Mouse (Mus musculus) liver, postnatal 0 days (tissue): Measurements from ENCODE around the gene Rasl10b. TPM values are rescaled to one million over a fixed set of nuclear protein-coding genes. Genes with fewer than 3 reads are reported as not detected.

ENCODE experiments used
- ATAC-seq: fragments of 200-750 bp; cut with Nextera tagmentation; 2 replicates; pipeline ENCODE4 v1.8.0; 2017; ENCODE audit warnings: mild to moderate bottlenecking, moderate library complexity
- DNase-seq: peaks from one replicate; pipeline ENCODE4 v3.0.0-alpha.2; 2016
- H3K27ac ChIP-seq: fragments of 300-500 bp; sonication (generic); 2 replicates; pipeline ENCODE4 v1.5.1; 2014; ENCODE audit warnings: antibody characterized with exemption, moderate library complexity, mild to moderate bottlenecking, low read depth
- H3K27me3 ChIP-seq: fragments of 300-500 bp; sonication (generic); 2 replicates; pipeline ENCODE4 v1.6.1; 2014; ENCODE audit warnings: low read length, control low read depth, mixed read lengths; ENCODE audit not compliant: insufficient read depth
- H3K36me3 ChIP-seq: fragments of 300-500 bp; sonication (generic); replicated peaks from 2 replicates; pipeline ENCODE4 v1.6.1; 2014; ENCODE audit warnings: mild to moderate bottlenecking, control low read depth, low read length, moderate library complexity, mixed read lengths; ENCODE audit not compliant: insufficient read depth
- H3K4me1 ChIP-seq: fragments of 300-500 bp; sonication (generic); 2 replicates; pipeline ENCODE4 v1.6.1; 2014; ENCODE audit warnings: antibody characterized with exemption, mild to moderate bottlenecking, control low read depth; ENCODE audit not compliant: insufficient read depth
- H3K4me2 ChIP-seq: fragments of 300-500 bp; sonication (generic); 2 replicates; pipeline ENCODE4 v1.6.1; 2014; ENCODE audit warnings: low read depth, mild to moderate bottlenecking, low read length, moderate library complexity, mixed read lengths
- H3K4me3 ChIP-seq: fragments of 300-500 bp; sonication (generic); 2 replicates; pipeline ENCODE4 v1.5.1; 2014; ENCODE audit warnings: low read depth, low read length
- H3K9ac ChIP-seq: fragments of 300-500 bp; sonication (generic); replicated peaks from 2 replicates; pipeline ENCODE4 v1.6.1; 2014; ENCODE audit warnings: mild to moderate bottlenecking, moderate library complexity
- H3K9me3 ChIP-seq: fragments of 300-500 bp; sonication (generic); 2 replicates; pipeline ENCODE4 v1.6.1; 2016; ENCODE audit warnings: mild to moderate bottlenecking, control low read depth, low read length, mixed read lengths
- CTCF ChIP-seq: sonication (generic); IDR thresholded peaks from 2 replicates; pipeline ENCODE4 v1.5.1; 2016; ENCODE audit warnings: antibody characterized with exemption, low read depth
- EP300 ChIP-seq: IDR thresholded peaks from 2 replicates; pipeline ENCODE4 v1.6.1; 2016; ENCODE audit warnings: antibody characterized with exemption, low read depth, mild to moderate bottlenecking
- WGBS: fragments of 180-500 bp; shearing (Covaris S2); extraction: QIAGEN DNeasy Blood & Tissue Kit; methylation state at CpG from one replicate; pipeline ENCODE4 v1.1.7; 2014; ENCODE audit not compliant: insufficient replicate concordance; 5-methylcytosine and 5-hydroxymethylcytosine counted together
- polyA plus RNA-seq: library from polyadenylated mRNA; unstranded; fragments of >200 nt; fragmentation: Nextera tagmentation; extraction: Ambion mirVana; gene quantifications from 2 replicates; pipeline ENCODE4 v1.2.1, GENCODE M21; 2015

Gene Rasl10b
- polyA plus RNA-seq, 1 experiment from 2014 or later = not detected

DNA sequence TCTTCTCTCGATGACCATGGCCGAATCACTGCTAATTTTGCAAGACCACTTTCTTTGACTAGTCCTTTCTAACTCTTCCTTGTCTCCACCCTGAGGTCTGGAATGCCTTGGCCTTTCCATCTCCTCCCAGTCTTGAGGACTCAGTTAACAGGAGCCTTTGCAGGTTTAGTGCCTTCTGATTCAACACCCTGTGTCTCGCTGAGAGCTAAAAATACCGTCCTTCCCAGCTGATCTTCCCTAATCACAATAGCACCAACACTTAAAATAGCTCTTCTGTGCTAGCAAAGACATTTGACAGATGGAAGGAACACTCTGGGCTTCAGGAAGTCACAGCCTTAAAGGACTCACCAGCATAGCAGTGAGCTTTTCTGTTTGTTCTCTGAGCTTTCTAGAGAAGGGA, 15.9 kb upstream of the Rasl10b start:
- no peak for ATAC-seq
- no peak for TF ChIP-seq CTCF
- TF ChIP-seq EP300 = no peak
- no peak overlapping the region for H3K9ac ChIP-seq
- peaks cover 58% of the 10 kb centered on the region for H3K36me3 ChIP-seq
- no peaks in the 10 kb centered on the region for H3K27me3 ChIP-seq
- H3K9me3 ChIP-seq = no peaks in the 10 kb centered on the region
- no peak overlapping the region for H3K27ac ChIP-seq
- no peak overlapping the region for H3K4me2 ChIP-seq
- 81% methylated on average over 4 of the region's 4 CpGs for WGBS
- no peaks in the 10 kb centered on the region for H3K4me1 ChIP-seq
- H3K4me3 ChIP-seq = no peak overlapping the region
- no peak for DNase-seq

DNA sequence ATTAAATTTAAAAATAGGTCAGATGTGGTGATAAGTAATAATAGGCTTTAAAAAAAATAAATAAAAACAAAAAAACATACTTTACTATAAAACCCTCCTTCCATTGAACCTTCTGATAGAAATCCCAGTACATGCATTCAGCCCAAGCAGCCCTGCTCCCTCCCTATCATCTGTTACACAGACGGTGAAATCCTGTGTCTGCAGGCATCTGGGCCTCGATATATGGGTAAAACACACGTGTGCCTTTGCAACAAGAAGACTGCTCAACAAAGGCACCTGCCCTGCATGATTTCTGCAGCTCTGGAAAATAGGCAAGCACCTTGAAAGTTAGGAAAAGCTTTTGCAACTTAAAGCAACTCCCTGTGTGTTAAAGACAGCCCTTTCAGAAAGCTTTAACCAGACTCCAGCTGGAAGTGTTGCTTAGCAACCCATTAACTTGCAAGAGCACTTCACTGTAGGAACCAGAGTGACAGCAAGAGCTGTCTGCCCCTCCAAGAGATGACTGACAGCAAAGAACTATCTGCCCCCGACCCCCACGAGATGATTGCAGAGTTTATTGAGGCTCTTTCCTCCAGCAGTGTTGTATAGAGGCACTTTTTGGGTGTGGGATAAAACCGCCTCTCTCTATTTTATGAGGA, 14.0 kb upstream of the Rasl10b start:
- DNase-seq = no peak
- Histone ChIP-seq H3K36me3 (peaks cover 53% of the 10 kb centered on the region), H3K27me3 (no peaks in the 10 kb centered on the region), H3K27ac (no peak overlapping the region), H3K4me3 (no peak overlapping the region), H3K9me3 (no peaks in the 10 kb centered on the region), H3K4me1 (no peaks in the 10 kb centered on the region), H3K4me2 (no peak overlapping the region), H3K9ac (no peak overlapping the region)
- ATAC-seq = no peak
- WGBS = 68% methylated on average over 6 of the region's 6 CpGs
- TF ChIP-seq CTCF (no peak), EP300 (no peak)

DNA sequence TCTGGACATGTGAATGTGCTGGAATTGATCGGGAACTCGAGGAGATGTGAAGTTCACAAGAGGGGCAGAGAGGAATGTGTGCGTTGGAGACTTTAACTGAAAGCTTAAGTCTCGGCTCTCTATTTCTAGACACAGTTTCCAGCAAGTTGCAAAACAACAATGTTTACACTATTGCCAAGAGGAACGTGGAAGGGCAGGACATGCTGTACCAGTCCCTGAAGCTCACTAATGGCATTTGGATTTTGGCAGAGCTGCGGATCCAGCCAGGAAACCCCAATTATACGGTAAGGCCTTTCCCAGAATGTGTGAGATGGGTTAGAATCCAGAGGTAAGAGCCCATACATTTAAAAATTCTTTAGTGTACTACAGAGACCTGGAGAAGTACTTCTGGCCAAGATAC, 11.3 kb upstream of the Rasl10b start:
- Histone ChIP-seq H3K4me3 (no peak overlapping the region), H3K4me1 (no peaks in the 10 kb centered on the region), H3K36me3 (peaks cover 42% of the 10 kb centered on the region), H3K27ac (no peak overlapping the region), H3K9ac (no peak overlapping the region), H3K27me3 (no peaks in the 10 kb centered on the region), H3K9me3 (no peaks in the 10 kb centered on the region), H3K4me2 (no peak overlapping the region)
- TF ChIP-seq CTCF = no peak
- no peak for TF ChIP-seq EP300
- no peak for ATAC-seq
- 80% methylated on average over 7 of the region's 7 CpGs for WGBS
- DNase-seq = no peak

GRCm38 (mm10) chr11:83398724-83399123, 10.2 kb upstream of the Rasl10b start:
- Histone ChIP-seq H3K27ac (no peak overlapping the region), H3K4me2 (no peak overlapping the region), H3K9ac (no peak overlapping the region), H3K27me3 (no peaks in the 10 kb centered on the region), H3K36me3 (peaks cover 41% of the 10 kb centered on the region), H3K4me1 (no peaks in the 10 kb centered on the region), H3K4me3 (no peak overlapping the region), H3K9me3 (no peaks in the 10 kb centered on the region)
- 53% methylated on average over 5 of the region's 5 CpGs for WGBS
- DNase-seq (no peak), ATAC-seq (no peak)
- TF ChIP-seq CTCF = no peak
- TF ChIP-seq EP300 = no peak

GRCm38 (mm10) chr11:83403787-83404186, 5.2 kb upstream of the Rasl10b start:
- Histone ChIP-seq H3K4me1 (no peaks in the 10 kb centered on the region), H3K27ac (no peak overlapping the region), H3K9ac (no peak overlapping the region), H3K4me2 (no peak overlapping the region), H3K27me3 (peaks cover 2% of the 10 kb centered on the region; the same call in 1 of the 2 replicates), H3K9me3 (no peaks in the 10 kb centered on the region), H3K36me3 (peaks cover 16% of the 10 kb centered on the region), H3K4me3 (no peak overlapping the region)
- WGBS = 80% methylated on average over 7 of the region's 7 CpGs
- ATAC-seq = no peak
- no peak for DNase-seq
- TF ChIP-seq EP300 (no peak), CTCF (no peak)

GRCm38 (mm10) chr11:83406391-83406790, 2.5 kb upstream of the Rasl10b start:
- Histone ChIP-seq H3K36me3 (peaks cover 6% of the 10 kb centered on the region), H3K27me3 (peaks cover 24% of the 10 kb centered on the region), H3K27ac (no peak overlapping the region), H3K9me3 (no peaks in the 10 kb centered on the region), H3K4me3 (no peak overlapping the region), H3K4me2 (no peak overlapping the region), H3K9ac (no peak overlapping the region), H3K4me1 (peaks cover 5% of the 10 kb centered on the region)
- DNase-seq (no peak), ATAC-seq (no peak)
- 63% methylated on average over 3 of the region's 3 CpGs for WGBS
- no peak for TF ChIP-seq CTCF
- no peak for TF ChIP-seq EP300
